18 mouse cellular contexts compared by ENCODE assay signal in genomic region chr5:30839731-30840130, GRCm38 (mm10). TPM values are rescaled to one million over a fixed set of nuclear protein-coding genes. Genes with fewer than 3 reads are reported as not detected.
DNase-seq lines count a peak whose midpoint lies in the region; ATAC-seq and TF ChIP-seq lines count a peak whose summit lies in the region.
"Had no signal": no experiment of that assay in that cellular context is flagged by ENCODE, and none has a peak within 500 bp of the region (broad histone marks: within the 10 kb centered on the region; RNA-seq: fewer than 3 reads in every experiment).

No protein-coding gene starts in this region.

- peaks cover 3% of the 10 kb centered on the region; the same call in 1 of the 2 replicates for H3K4me1 ChIP-seq in kidney, adult 2 months (ENCODE audit: control insufficient read depth, insufficient read depth, low read length)
- no peaks in the 10 kb centered on the region for H3K4me1 ChIP-seq in kidney, embryonic 16.5 days (ENCODE audit: insufficient read depth, low read length)
- peaks cover 6% of the 10 kb centered on the region; the same call in 1 of the 2 replicates for H3K4me1 ChIP-seq in liver, adult 2 months (ENCODE audit: control insufficient read depth, insufficient read depth, low read length)
- H3K4me1 ChIP-seq in liver, embryonic 11.5 days (replicated peaks; ENCODE audit: control insufficient read depth, insufficient read depth, low read length), result no peaks in the 10 kb centered on the region
- H3K4me1 ChIP-seq: embryonic facial prominence, embryonic 10.5 days; forebrain, embryonic 13.5 days; heart, embryonic 15.5 days had no signal

- no peaks in the 10 kb centered on the region for H3K27me3 ChIP-seq in kidney, adult 2 months (replicated peaks; ENCODE audit: control insufficient read depth, insufficient read depth, low read length)
- no peaks in the 10 kb centered on the region for H3K27me3 ChIP-seq in kidney, embryonic 16.5 days (ENCODE audit: insufficient read depth, low read length)
- no peaks in the 10 kb centered on the region for H3K27me3 ChIP-seq in liver, adult 2 months (ENCODE audit: control insufficient read depth, insufficient read depth, low read length)
- H3K27me3 ChIP-seq in liver, embryonic 11.5 days (replicated peaks; ENCODE audit: control insufficient read depth, insufficient read depth, low read length), result no peaks in the 10 kb centered on the region
- H3K27me3 ChIP-seq: forebrain, embryonic 13.5 days; heart, embryonic 15.5 days had no signal

- no peak for ATAC-seq in kidney, embryonic 16.5 days (ENCODE audit: low FRiP score, low TSS enrichment)
- ATAC-seq in liver, embryonic 11.5 days (replicated peaks; ENCODE audit: low FRiP score), result no peak
- ATAC-seq: forebrain, embryonic 13.5 days; forebrain, postnatal 0 days had no signal

- no peak overlapping the region for H3K4me3 ChIP-seq in kidney, adult 2 months (ENCODE audit: insufficient read depth, low read depth, low read length)
- H3K4me3 ChIP-seq in kidney, embryonic 16.5 days (ENCODE audit: low read length), result no peak overlapping the region
- H3K4me3 ChIP-seq in liver, adult 2 months (ENCODE audit: insufficient read depth, low read depth, low read length), result no peak overlapping the region
- H3K4me3 ChIP-seq in liver, embryonic 11.5 days (ENCODE audit: low read depth, low read length), result no peak overlapping the region
- H3K4me3 ChIP-seq: embryonic facial prominence, embryonic 10.5 days; forebrain, embryonic 13.5 days; heart, adult 2 months; heart, embryonic 15.5 days had no signal

- TF ChIP-seq POLR2A in kidney, adult 2 months (IDR thresholded peaks at IDR 0.05; ENCODE audit: low read depth, low read length), result no peak
- no peak for TF ChIP-seq POLR2A in liver, adult 2 months (IDR thresholded peaks at IDR 0.05; ENCODE audit: extremely low read depth, insufficient read depth, low read length)

- no peak for TF ChIP-seq CTCF in kidney, adult 2 months (conservative IDR thresholded peaks at IDR 0.05; ENCODE audit: insufficient read depth, insufficient read length, low read depth, low read length)
- TF ChIP-seq CTCF in liver, adult 2 months (IDR thresholded peaks at IDR 0.05; ENCODE audit: low read depth, low read length), result no peak

- peak; percentile 50 for DNase-seq in kidney, adult 2 months
- DNase-seq in liver, adult 2 months (ENCODE audit: extremely low read depth, low read depth, low spot score), result peak; percentile 84
- DNase-seq in liver, embryonic 11.5 days (ENCODE audit: low spot score), result no peak
- DNase-seq in lung, postnatal 36 days, result peak; percentile 39
- no peak for DNase-seq in lung, postnatal 10 days
- DNase-seq: adrenal gland, adult 2 months; adrenal gland, postnatal 25 days; cerebellum, adult 18-20 months; cerebellum, postnatal 10 days; forebrain, postnatal 0 days; gastrocnemius, postnatal 14 days; heart, adult 2 months; heart, postnatal 14 days had no signal

- no peaks in the 10 kb centered on the region for H3K9me3 ChIP-seq in kidney, embryonic 16.5 days (ENCODE audit: low read length)
- no peaks in the 10 kb centered on the region for H3K9me3 ChIP-seq in liver, embryonic 11.5 days (ENCODE audit: control insufficient read depth, low read length)

- no peak overlapping the region for H3K27ac ChIP-seq in kidney, adult 2 months (ENCODE audit: insufficient read depth, low read depth, low read length)
- no peak overlapping the region for H3K27ac ChIP-seq in kidney, embryonic 16.5 days (ENCODE audit: low read length)
- 0 out of 2 replicates have a peak overlapping the region, but pooled peaks have one; percentile 5 for H3K27ac ChIP-seq in liver, adult 2 months (replicated peaks; ENCODE audit: insufficient read depth, low read depth, low read length)
- H3K27ac ChIP-seq in liver, embryonic 11.5 days (ENCODE audit: low read depth, low read length), result no peak overlapping the region
- H3K27ac ChIP-seq: embryonic facial prominence, embryonic 10.5 days; forebrain, embryonic 13.5 days; heart, adult 2 months; heart, embryonic 15.5 days had no signal

- no peak overlapping the region for H3K9ac ChIP-seq in kidney, embryonic 16.5 days (replicated peaks; ENCODE audit: low read length)
- no peak overlapping the region for H3K9ac ChIP-seq in liver, adult 2 months (ENCODE audit: low read depth, low read length)
- no peak overlapping the region for H3K9ac ChIP-seq in liver, embryonic 11.5 days (ENCODE audit: low read depth, low read length)
- H3K9ac ChIP-seq: forebrain, embryonic 13.5 days; forebrain, postnatal 0 days; heart, embryonic 15.5 days had no signal

- 67% methylated on average over 2 of the region's 2 CpGs for WGBS in kidney, adult 2 months
- WGBS in kidney, embryonic 16.5 days, result 79% methylated on average over 2 of the region's 2 CpGs
- 46% methylated on average over 2 of the region's 2 CpGs for WGBS in liver, adult 2 months
- 71% methylated on average over 2 of the region's 2 CpGs for WGBS in liver, embryonic 11.5 days

- no peaks in the 10 kb centered on the region for H3K36me3 ChIP-seq in kidney, adult 2 months (ENCODE audit: control insufficient read depth, insufficient read depth, low read length)
- H3K36me3 ChIP-seq in kidney, embryonic 16.5 days (ENCODE audit: insufficient read depth, low read length), result peaks cover 3% of the 10 kb centered on the region; the same call in 1 of the 2 replicates
- H3K36me3 ChIP-seq in liver, adult 2 months (ENCODE audit: control insufficient read depth, insufficient read depth, low read length), result no peaks in the 10 kb centered on the region; the same call in 1 of the 2 replicates
- H3K36me3 ChIP-seq in liver, embryonic 11.5 days (ENCODE audit: control insufficient read depth, insufficient read depth, low read length), result no peaks in the 10 kb centered on the region
- H3K36me3 ChIP-seq: heart, embryonic 15.5 days had no signal

- H3K4me2 ChIP-seq in kidney, embryonic 16.5 days (replicated peaks; ENCODE audit: low read depth, low read length), result no peak overlapping the region
- no peak overlapping the region for H3K4me2 ChIP-seq in liver, embryonic 11.5 days
- H3K4me2 ChIP-seq: forebrain, embryonic 13.5 days; heart, embryonic 11.5 days; heart, embryonic 15.5 days had no signal

- H3K79me2 ChIP-seq in liver, adult 2 months (ENCODE audit: control insufficient read depth, insufficient read depth, low read length), result peaks cover 16% of the 10 kb centered on the region; the same call in 1 of the 2 replicates

RNA-seq across cellular contexts. Expression of gene Mapre3, which starts 25.3 kb away (rescaled TPM):
- 44.3 and 45.3 TPM in 2 replicates for polyA plus RNA-seq in kidney, adult 2 months (2012; rRNA removed)
- 22.1 and 22.7 TPM in 2 replicates for polyA plus RNA-seq in kidney, embryonic 16.5 days (2015; fragmentation: Nextera tagmentation; extraction: Ambion mirVana)
- total RNA-seq in liver, adult 2 months (2014; rRNA removed), result 5.7 and 9.1 TPM in 2 replicates
- polyA plus RNA-seq in liver, adult 2 months (2012; rRNA removed), result 33.1 and 48.5 TPM in 2 replicates
- polyA plus RNA-seq in liver, embryonic 11.5 days (2014; fragmentation: Nextera tagmentation; extraction: Ambion mirVana), result 7.1 and 7.9 TPM in 2 replicates

RNA-seq across cellular contexts. Expression of gene Tmem214, which starts 28.1 kb away (rescaled TPM):
- polyA plus RNA-seq in kidney, adult 2 months (2012; rRNA removed), result 81.3 and 92.5 TPM in 2 replicates
- polyA plus RNA-seq in kidney, embryonic 16.5 days (2015; fragmentation: Nextera tagmentation; extraction: Ambion mirVana), result 96.8 and 98.3 TPM in 2 replicates
- 27.9 and 35.1 TPM in 2 replicates for total RNA-seq in liver, adult 2 months (2014; rRNA removed)
- polyA plus RNA-seq in liver, adult 2 months (2012; rRNA removed), result 62.4 and 89.2 TPM in 2 replicates
- 66.5 and 67.2 TPM in 2 replicates for polyA plus RNA-seq in liver, embryonic 11.5 days (2014; fragmentation: Nextera tagmentation; extraction: Ambion mirVana)

RNA-seq across cellular contexts. Expression of gene Agbl5, which starts 48.8 kb away (rescaled TPM):
- 22.6 and 24.1 TPM in 2 replicates for polyA plus RNA-seq in kidney, adult 2 months (2012; rRNA removed)
- polyA plus RNA-seq in kidney, embryonic 16.5 days (2015; fragmentation: Nextera tagmentation; extraction: Ambion mirVana), result 23.9 and 27.1 TPM in 2 replicates
- total RNA-seq in liver, adult 2 months (2014; rRNA removed), result 2.7 and 4.6 TPM in 2 replicates
- 4.3 and 7.5 TPM in 2 replicates for polyA plus RNA-seq in liver, adult 2 months (2012; rRNA removed)
- 12.4 and 14.4 TPM in 2 replicates for polyA plus RNA-seq in liver, embryonic 11.5 days (2014; fragmentation: Nextera tagmentation; extraction: Ambion mirVana)

Comparison
In these comparisons a context has a peak if more than half of its experiments do, and no peak if none do; other contexts are left out.
1. DNase-seq: peak in kidney, adult 2 months (single experiment), liver, adult 2 months (single experiment) and lung, postnatal 36 days (single experiment); none in liver, embryonic 11.5 days (single experiment) and lung, postnatal 10 days (single experiment).